Mouse (Mus musculus): ENCODE measurements around the gene Ewsr1. TPM values are rescaled to one million over a fixed set of nuclear protein-coding genes. Genes with fewer than 3 reads are reported as not detected.

Gene Ewsr1
- polyA plus RNA-seq, 1 experiment, result 178 TPM

GRCm38 (mm10) chr11:5075760-5076159 is 23.3 kb downstream of the Ewsr1 start:
- Histone ChIP-seq H3K36me3 (ENCODE audit: control insufficient read depth, insufficient read depth) (peaks cover 89% of the 10 kb centered on the region), H3K27me3 (ENCODE audit: control insufficient read depth, insufficient read depth, insufficient read length) (no peaks in the 10 kb centered on the region), H3K79me3 (ENCODE audit: low read depth) (peaks cover 43% of the 10 kb centered on the region), H3K79me2 (ENCODE audit: control insufficient read depth, insufficient read depth) (peaks cover 77% of the 10 kb centered on the region), H3ac (ENCODE audit: control insufficient read depth, insufficient read length, low read depth) (no peak overlapping the region), H3K4me3 (ENCODE audit: insufficient read depth, poor library complexity, severe bottlenecking) (no peak overlapping the region)
- TF ChIP-seq MYOD1 (IDR thresholded peaks at IDR 0.05; ENCODE audit: control insufficient read depth, insufficient read length, low read depth), result no peak

GRCm38 (mm10) chr11:5074882-5075281 is 24.2 kb downstream of the Ewsr1 start:
- Histone ChIP-seq H3K36me3 (ENCODE audit: control insufficient read depth, insufficient read depth) (peaks cover 87% of the 10 kb centered on the region), H3K79me3 (ENCODE audit: low read depth) (peaks cover 35% of the 10 kb centered on the region), H3K79me2 (ENCODE audit: control insufficient read depth, insufficient read depth) (peaks cover 68% of the 10 kb centered on the region), H3K4me3 (ENCODE audit: insufficient read depth, poor library complexity, severe bottlenecking) (no peak overlapping the region), H3K27me3 (ENCODE audit: control insufficient read depth, insufficient read depth, insufficient read length) (no peaks in the 10 kb centered on the region), H3ac (ENCODE audit: control insufficient read depth, insufficient read length, low read depth) (no peak overlapping the region)
- TF ChIP-seq MYOG (IDR thresholded peaks at IDR 0.05; ENCODE audit: control insufficient read depth, extremely low read depth, insufficient read length), result no peak
- no peak for TF ChIP-seq MYOD1 (IDR thresholded peaks at IDR 0.05; ENCODE audit: control insufficient read depth, insufficient read length, low read depth)
- TF ChIP-seq USF1 (IDR thresholded peaks at IDR 0.05; ENCODE audit: low read depth), result no peak
- no peak for TF ChIP-seq CTCF (IDR thresholded peaks at IDR 0.05; ENCODE audit: control insufficient read depth, insufficient read depth, insufficient read length)
- TF ChIP-seq CEBPB (IDR thresholded peaks at IDR 0.05; ENCODE audit: low read depth), result no peak
- no peak for TF ChIP-seq FOSL1 (IDR thresholded peaks at IDR 0.05; ENCODE audit: insufficient read depth, low read length, poor library complexity, severe bottlenecking)
- no peak for TF ChIP-seq MAX (IDR thresholded peaks at IDR 0.05)

DNA sequence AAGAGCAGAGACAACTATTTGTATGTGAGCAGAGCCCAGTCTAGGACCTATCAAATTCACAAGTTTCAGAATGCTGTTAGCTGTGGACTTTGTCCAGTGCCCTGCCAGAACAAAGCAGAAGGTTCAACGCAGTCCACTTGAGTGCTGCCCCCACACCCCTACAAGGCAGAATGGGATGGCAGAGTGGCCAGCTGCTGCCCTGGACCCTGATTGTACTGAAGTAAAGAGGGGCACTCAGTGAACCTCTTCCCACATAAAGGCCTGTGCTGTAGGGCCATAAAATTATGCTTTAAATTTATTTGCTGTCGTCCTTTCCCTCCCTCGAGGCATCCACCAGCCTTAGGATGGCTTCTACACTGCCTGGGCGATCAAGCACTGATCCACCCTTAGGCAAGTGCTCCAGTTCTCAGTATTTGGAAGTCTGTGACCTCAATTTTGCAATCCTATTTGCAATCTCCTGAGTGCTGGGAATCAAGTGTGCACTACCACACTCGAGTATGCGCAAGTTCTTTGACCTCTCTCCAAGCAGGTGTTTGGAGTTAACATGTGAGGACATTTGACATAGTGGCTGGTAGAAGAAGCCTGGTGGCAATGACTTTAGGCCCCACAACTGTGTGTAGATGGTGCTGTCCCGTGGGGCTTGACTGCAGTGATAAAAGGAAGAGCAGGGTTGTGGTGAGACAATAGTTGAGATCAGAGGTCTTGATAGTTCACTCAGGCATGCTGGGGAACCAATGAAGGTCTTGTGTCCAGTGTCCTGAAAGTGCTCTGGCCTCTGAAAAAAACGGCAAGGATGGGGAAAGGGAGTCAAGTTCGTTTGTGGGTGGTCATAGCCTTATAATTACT is 30.7 kb downstream of the Ewsr1 start:
- Histone ChIP-seq H3K4me3 (ENCODE audit: insufficient read depth, poor library complexity, severe bottlenecking) (no peak overlapping the region), H3K79me2 (ENCODE audit: control insufficient read depth, insufficient read depth) (peaks cover 30% of the 10 kb centered on the region), H3K79me3 (ENCODE audit: low read depth) (peaks cover 10% of the 10 kb centered on the region), H3K27me3 (ENCODE audit: control insufficient read depth, insufficient read depth, insufficient read length) (no peaks in the 10 kb centered on the region), H3K36me3 (ENCODE audit: control insufficient read depth, insufficient read depth) (peaks cover 54% of the 10 kb centered on the region), H3ac (ENCODE audit: control insufficient read depth, insufficient read length, low read depth) (no peak overlapping the region)
- TF ChIP-seq USF1 (IDR thresholded peaks at IDR 0.05; ENCODE audit: low read depth) (no peak), CEBPB (IDR thresholded peaks at IDR 0.05; ENCODE audit: low read depth) (no peak), FOSL1 (IDR thresholded peaks at IDR 0.05; ENCODE audit: insufficient read depth, low read length, poor library complexity, severe bottlenecking) (no peak), MYOD1 (IDR thresholded peaks at IDR 0.05; ENCODE audit: control insufficient read depth, insufficient read length, low read depth) (no peak), MAX (IDR thresholded peaks at IDR 0.05) (no peak), MYOG (IDR thresholded peaks at IDR 0.05; ENCODE audit: control insufficient read depth, extremely low read depth, insufficient read length) (no peak), CTCF (IDR thresholded peaks at IDR 0.05; ENCODE audit: control insufficient read depth, insufficient read depth, insufficient read length) (no peak)

DNA sequence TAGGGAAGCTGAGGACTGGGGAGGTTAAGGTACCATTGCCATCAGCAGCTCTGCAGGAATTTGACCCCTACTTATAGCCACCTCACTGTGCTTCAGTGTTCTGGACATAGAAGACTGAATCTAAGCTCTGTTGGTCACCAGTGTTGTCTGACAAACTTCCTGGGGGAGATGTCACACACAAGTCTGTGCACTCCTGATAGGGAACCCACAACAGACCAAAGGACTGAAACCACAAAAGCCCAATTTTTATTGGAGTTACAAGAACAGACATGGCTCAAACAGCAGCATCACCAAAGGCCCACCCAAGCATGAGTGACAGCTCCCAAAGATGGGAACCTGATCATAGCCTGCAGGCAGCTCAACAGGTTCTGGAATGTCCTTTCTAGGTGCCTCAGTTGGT is 32.0 kb downstream of the Ewsr1 start:
- Histone ChIP-seq H3K27me3 (ENCODE audit: control insufficient read depth, insufficient read depth, insufficient read length) (no peaks in the 10 kb centered on the region), H3K36me3 (ENCODE audit: control insufficient read depth, insufficient read depth) (peaks cover 44% of the 10 kb centered on the region), H3K79me3 (ENCODE audit: low read depth) (peaks cover 16% of the 10 kb centered on the region)

DNA sequence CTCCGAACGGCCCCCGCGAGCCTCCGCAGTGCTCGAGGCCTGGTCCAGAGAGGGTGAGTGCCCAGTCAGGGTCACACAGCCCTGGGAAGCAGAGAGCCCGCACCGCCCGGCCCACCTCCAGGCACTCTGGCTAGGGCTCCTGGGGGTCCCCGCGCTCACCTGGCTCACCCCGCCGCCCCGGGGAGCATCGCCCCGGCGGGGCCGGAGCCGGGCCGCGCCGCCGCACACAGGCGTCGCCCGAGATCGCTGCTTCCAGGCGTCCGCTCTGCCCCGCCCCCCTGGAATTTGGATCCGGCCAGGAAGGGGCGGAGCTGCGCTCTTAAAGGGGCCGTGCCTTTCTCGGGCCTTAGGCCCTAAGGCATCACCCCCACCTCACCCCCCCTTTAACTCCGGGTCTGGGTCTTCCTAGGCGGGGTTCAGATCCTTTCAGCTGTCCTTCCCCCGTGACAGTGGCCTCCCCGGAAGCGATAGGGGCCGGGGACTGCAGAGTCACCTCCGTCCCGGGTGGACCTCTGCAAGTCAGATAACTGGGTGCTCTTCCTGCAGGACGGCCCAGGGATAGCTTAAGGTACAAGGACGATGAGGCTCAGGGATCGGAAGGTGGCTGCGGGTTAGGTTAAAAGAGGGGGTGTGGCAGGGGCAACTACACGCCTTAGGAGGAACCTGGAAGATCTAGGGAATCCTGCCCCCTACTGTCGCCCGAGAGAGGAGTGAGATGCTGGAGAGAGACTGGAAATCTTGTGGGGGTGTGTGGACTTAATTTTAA is 33.8 kb downstream of the Ewsr1 start, which contains the start of gene Gas2l1:
TSS of gene Gas2l1 (minus strand) at position 272 of the 766 bp plus-strand sequence.
- TF ChIP-seq MYOG (IDR thresholded peaks at IDR 0.05; ENCODE audit: control insufficient read depth, extremely low read depth, insufficient read length), result no peak
- peak; percentile 58 for TF ChIP-seq CTCF (IDR thresholded peaks at IDR 0.05; ENCODE audit: control insufficient read depth, insufficient read depth, insufficient read length)
- H3K4me3 ChIP-seq (ENCODE audit: insufficient read depth, poor library complexity, severe bottlenecking), result peak within 1 kb of the TSS; percentile 65
- H3K36me3 ChIP-seq (ENCODE audit: control insufficient read depth, insufficient read depth), result peaks cover 35% of the 10 kb centered on the region
- H3K27me3 ChIP-seq (ENCODE audit: control insufficient read depth, insufficient read depth, insufficient read length), result no peaks in the 10 kb centered on the region
- peaks cover 31% of the 10 kb centered on the region for H3K79me2 ChIP-seq (ENCODE audit: control insufficient read depth, insufficient read depth)
- peak within 1 kb of the TSS; percentile 98 for H3ac ChIP-seq (ENCODE audit: control insufficient read depth, insufficient read length, low read depth)
- peaks cover 16% of the 10 kb centered on the region for H3K79me3 ChIP-seq (ENCODE audit: low read depth)

More for the DNA sequence above, 32.0 kb downstream of the Ewsr1 start:
- TF ChIP-seq CTCF (IDR thresholded peaks at IDR 0.05; ENCODE audit: control insufficient read depth, insufficient read depth, insufficient read length) (no peak), FOSL1 (IDR thresholded peaks at IDR 0.05; ENCODE audit: insufficient read depth, low read length, poor library complexity, severe bottlenecking) (no peak), MYOG (IDR thresholded peaks at IDR 0.05; ENCODE audit: control insufficient read depth, extremely low read depth, insufficient read length) (no peak), MYOD1 (IDR thresholded peaks at IDR 0.05; ENCODE audit: control insufficient read depth, insufficient read length, low read depth) (no peak), USF1 (IDR thresholded peaks at IDR 0.05; ENCODE audit: low read depth) (no peak)
- H3ac ChIP-seq (ENCODE audit: control insufficient read depth, insufficient read length, low read depth), result no peak overlapping the region
- H3K4me3 ChIP-seq (ENCODE audit: insufficient read depth, poor library complexity, severe bottlenecking), result no peak overlapping the region
- peaks cover 30% of the 10 kb centered on the region for H3K79me2 ChIP-seq (ENCODE audit: control insufficient read depth, insufficient read depth)

Data from C2C12 (cell line).